Mouse (Mus musculus): Measurements from ENCODE around the gene Ddx27.

Ddx27 gene

GRCm38 (mm10) chr2:167062497-167062911, 47.5 kb downstream of the Ddx27 start:
- no peak for DNase-seq (ENCODE audit: extremely low spot score, low read depth, low spot score)

- peak; percentile 68 for DNase-seq (ENCODE audit: extremely low spot score, low read depth, low spot score)
Measured at GRCm38 (mm10) chr2:167062965-167063880, 48.2 kb downstream of the Ddx27 start, which contains the start of gene Znfx1. Gene Znfx1 (minus strand): TSS chr2:167063015.

DNA sequence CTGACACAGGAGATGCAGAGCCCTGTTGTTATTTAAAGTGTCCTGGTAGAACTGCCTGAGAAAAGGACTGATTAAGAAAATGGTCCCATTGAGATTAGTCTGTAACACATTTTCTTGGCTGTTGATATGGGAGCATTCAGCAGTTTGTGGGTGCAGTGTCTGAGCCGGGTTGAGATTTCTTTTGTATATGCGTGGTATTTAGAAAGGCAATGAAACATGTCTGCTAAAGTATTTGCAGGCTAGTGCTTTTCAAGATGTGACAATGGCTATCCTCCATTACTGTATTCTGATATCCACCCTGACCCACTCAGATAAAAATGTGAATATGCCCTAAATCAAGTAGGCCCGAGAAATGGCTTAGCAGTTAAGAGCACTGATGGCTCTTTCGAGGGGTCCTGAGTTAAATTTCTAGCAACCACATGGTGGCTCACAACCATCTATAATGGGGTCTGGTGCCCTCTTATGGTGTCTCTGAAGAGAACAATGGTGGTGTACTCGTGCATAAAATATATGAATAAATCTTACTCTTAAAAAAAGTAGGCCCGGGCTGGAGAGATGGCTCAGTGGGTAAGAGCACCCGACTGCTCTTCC, 49.0 kb downstream of the Ddx27 start:
- DNase-seq (ENCODE audit: extremely low spot score, low read depth, low spot score), result no peak

DNA sequence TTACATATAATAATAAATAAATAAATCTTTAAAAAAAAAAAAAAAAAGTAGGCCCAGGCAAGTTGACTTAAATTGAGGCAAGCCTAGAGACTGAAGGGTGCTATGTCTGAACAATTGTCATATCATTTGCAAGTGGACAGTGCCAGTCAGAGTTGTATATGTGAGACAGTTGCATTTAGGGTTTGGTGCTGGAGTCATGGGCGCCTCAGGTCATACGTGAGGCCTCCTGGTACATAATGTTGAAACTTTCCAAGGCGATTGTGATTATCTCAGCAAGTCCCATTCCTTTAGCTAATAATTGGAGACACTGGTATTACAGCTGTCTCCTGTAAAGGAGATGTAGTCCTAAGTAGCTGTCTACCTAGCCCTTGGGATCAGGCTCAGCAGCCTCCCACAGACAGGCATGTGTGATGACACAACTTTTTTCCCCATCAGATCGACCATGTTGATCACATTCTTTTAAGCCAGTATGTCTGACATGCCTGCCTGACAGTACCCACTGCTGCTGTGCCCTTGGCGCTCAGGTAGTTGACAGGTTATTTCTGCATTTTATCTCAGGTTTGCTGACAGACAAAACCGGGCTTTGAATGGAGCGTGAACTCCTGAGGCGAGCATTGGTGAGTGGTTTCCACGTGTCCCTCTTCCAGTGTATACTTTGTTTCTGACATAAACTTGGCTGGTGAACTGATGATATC, 49.8 kb downstream of the Ddx27 start:
- no peak for DNase-seq (ENCODE audit: extremely low spot score, low read depth, low spot score)

DNA sequence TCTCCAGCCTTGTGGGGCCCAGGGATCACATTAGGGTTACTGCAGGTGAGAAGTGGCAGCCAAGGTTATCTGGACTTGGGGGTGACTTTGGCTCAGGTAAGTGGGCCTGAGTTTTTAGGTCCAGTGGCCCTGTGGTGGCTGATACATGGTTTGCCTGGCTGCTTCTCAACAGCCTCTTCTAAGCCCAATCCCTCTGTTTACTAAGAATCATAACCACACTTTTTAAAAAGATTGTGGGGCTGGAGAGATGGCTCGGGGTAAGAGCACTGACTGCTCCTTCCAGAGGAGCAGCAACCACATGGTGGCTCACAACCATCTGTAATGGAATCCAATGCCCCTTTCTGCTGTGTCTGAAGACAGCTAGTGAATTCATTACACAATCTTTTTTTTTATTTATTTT, 51.0 kb downstream of the Ddx27 start:
- no peak for DNase-seq (ENCODE audit: extremely low spot score, low read depth, low spot score)

GRCm38 (mm10) chr2:167066528-167067516, 51.8 kb downstream of the Ddx27 start:
- DNase-seq (ENCODE audit: extremely low spot score, low read depth, low spot score), result no peak

GRCm38 (mm10) chr2:167067575-167067974, 52.6 kb downstream of the Ddx27 start:
- DNase-seq (ENCODE audit: extremely low spot score, low read depth, low spot score), result no peak

DNA sequence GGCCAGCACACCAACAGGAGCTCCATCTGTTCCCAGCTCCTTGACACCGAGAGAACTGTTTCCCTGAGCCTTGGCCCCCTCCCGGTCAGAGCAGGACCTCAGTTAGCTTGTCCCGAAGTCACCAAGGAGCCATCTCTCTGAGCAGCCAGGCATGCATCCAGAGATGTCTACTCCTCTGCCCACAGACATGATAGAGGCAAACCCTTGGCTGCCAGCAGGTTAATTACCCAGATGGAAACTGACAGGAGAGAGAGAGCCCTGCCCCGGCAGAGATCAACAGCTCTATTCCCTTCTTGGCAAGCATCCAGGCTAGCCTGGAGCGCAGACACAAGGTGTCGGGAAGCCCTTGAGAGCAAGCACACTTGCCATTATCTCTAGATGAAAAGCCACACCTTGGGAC, 55.3 kb downstream of the Ddx27 start:
- DNase-seq (ENCODE audit: extremely low spot score, low read depth, low spot score), result no peak

DNA sequence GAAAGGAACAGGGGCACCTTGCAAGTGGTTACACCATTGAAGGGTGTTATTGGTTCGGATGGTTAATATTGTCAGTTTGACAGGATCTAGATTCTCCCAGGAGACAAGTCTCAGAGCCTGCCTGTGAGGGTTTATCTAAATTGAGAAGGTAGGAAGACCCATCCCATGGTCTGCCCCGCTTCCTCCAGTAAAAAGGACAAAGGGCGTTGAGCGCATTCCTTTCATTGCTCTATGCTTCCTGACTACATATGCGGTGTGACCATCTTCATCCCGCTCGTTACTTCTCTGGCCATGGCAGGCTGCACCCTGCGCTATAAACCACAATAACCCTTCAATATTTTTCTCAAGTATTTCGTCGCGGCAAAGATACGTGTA, 56.3 kb downstream of the Ddx27 start:
- no peak for DNase-seq (ENCODE audit: extremely low spot score, low read depth, low spot score)

- peak; percentile 96 for DNase-seq (ENCODE audit: extremely low spot score, low read depth, low spot score)
Measured at GRCm38 (mm10) chr2:167071641-167072601, 56.9 kb downstream of the Ddx27 start.

- no peak for DNase-seq (ENCODE audit: extremely low spot score, low read depth, low spot score)
Measured at GRCm38 (mm10) chr2:167074587-167074986, 59.6 kb downstream of the Ddx27 start.

DNA sequence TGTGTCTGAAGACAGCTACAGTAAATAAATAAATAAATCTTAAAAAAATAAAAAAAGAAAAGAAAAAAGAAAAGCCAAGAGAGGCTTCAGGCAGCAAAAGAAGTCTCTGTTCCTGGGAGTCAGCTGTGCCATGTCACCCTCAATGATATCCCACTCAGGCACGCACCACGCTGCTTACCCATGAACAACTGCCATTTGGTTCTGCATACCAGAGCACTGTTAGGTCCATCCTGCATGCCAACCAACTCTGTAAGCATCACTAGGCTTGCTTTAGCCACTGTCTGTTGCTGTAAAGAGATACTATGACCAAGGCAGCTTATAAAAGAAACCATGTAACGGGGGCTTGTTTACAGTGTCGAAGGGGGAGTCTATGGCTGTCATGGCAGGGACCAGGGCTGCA, 61.4 kb downstream of the Ddx27 start:
- DNase-seq (ENCODE audit: extremely low spot score, low read depth, low spot score), result no peak

DNA sequence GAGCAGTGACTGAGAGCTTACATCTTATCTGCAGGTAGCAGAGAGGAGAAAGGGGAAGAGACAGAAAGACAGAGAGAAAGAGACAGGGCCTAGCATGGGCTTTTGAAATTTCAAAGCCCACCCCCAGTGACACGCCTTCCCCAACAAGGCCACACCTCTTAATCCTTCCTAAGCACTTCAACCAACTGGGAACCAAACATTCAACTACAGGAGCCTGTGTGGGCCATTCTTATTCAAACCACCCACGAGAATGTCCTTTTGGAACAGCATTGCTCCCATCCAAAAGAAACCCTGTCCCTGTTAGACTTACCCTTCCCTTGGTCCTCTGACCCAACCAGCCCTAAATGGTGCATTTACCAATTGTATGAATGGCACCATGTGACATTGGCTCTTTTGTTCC, 61.8 kb downstream of the Ddx27 start:
- no peak for DNase-seq (ENCODE audit: extremely low spot score, low read depth, low spot score)

DNA sequence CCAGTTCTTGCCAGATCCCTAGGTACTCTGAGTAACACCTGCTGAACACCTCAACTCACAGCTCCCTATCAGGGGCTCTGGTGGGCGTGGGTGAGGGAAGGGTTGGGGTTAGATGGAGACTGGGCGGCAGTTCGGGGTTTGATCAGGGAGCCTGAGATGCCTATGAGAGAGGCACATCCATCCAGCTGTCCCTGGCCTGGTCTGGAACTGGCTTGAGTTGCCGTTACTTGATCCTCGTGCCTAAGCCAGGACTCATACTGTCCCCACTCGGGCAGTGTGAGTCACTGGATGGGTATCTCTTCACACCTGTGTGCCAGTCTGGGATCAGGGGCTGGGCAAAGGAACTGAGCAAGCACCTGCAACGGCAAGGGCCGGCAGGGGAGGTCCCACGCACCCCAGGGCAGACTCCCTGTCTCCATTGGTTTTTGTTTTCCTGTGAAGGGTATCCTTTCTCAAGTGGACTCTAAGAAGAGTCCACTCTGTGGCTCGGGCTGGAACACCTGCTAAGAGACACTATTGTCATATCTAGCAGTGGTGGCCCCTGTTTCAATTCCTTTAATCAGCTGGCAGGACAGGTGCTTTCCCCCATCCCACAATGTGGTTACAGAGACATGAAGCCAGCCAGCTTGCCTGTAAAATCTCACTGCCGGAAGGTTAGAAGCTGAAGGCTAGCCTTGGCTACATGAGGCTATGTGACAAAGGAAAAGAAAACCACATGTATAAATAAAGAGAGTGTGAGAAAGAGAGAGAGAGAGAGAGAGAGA, 62.4 kb downstream of the Ddx27 start:
- DNase-seq (ENCODE audit: extremely low spot score, low read depth, low spot score), result no peak

DNA sequence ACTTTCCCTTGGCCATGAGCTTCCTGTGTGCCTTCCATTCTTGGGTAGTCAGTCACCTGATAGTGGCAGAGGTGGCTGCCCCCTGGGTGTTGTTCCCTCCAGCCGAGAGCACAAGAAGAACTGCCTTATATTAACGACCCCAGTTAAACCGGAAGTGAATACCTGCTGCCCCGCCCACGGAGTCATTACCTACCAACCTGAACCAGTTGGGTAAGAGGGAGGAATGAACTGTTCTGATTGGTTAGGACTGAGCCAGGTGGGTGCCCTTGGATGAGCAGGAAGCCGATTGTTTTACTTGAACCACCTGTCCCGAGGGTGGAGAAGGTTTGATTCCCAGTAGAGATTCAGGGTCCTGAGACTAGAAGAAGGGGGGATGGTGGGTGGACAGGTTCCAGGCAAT, 63.5 kb downstream of the Ddx27 start:
- no peak for DNase-seq (ENCODE audit: extremely low spot score, low read depth, low spot score)

GRCm38 (mm10) chr2:167078931-167079495, 64.0 kb downstream of the Ddx27 start:
- DNase-seq (ENCODE audit: extremely low spot score, low read depth, low spot score), result no peak

DNA sequence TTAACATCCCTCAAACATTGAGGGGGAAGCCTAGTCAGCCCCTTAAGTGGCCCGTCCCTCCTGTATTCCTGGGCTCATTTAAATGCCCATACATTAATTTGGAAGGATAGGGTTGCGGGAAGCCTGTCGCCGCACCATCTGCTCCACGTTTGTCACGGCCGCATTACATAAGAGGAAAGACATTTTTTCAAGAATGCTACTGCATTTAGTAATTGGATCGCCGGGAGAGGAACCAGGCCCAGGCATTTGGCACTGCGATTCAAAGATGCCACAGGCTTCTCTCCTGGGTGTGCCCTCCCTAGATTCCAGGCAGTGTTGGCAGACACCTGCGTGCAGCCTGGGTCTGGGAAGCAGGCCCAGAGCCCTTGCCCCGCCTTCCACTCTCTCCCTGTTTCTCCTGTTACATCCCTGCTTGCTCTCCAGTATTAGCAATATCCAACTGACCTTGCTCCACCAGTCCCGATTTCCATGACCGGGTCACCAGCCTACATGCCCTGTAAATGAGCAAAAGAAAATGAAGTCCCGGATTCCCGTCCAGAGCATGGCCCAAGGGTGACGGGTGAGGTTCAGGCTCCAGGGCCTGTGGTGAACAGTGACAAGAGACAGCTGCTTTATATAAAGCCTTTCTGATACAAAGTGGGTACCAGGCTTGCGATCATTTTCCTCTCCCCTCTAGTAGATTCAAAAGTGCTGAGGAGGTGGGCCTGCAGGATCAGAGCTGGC, 64.7 kb downstream of the Ddx27 start:
- DNase-seq (ENCODE audit: extremely low spot score, low read depth, low spot score), result no peak

DNA sequence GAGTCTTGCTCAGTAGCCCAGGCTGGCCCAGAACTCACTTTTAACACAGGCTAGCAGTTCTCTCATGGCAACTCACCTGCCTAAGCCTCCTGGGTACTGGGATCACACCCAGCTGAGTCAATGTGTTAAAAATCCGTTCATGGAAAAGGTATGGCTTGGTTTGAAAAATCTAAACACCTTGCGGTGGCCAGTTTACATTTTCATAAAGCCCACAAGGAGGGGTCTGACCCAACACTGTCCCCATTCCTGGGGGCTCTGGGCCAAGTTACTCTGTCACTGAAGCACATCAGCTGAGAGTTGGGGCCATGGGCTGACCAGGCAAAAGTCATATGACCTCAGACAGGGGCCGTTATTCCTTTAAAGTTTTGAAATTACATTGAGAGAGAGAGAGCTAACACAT, 65.4 kb downstream of the Ddx27 start:
- no peak for DNase-seq (ENCODE audit: extremely low spot score, low read depth, low spot score)
